Mouse (Mus musculus): ENCODE results near the gene Atp8b2. TPM values are rescaled to one million over a fixed set of nuclear protein-coding genes. Genes with fewer than 3 reads are reported as not detected.

Gene Atp8b2
- polyA plus RNA-seq, 1 experiment = 21.9 TPM

DNA sequence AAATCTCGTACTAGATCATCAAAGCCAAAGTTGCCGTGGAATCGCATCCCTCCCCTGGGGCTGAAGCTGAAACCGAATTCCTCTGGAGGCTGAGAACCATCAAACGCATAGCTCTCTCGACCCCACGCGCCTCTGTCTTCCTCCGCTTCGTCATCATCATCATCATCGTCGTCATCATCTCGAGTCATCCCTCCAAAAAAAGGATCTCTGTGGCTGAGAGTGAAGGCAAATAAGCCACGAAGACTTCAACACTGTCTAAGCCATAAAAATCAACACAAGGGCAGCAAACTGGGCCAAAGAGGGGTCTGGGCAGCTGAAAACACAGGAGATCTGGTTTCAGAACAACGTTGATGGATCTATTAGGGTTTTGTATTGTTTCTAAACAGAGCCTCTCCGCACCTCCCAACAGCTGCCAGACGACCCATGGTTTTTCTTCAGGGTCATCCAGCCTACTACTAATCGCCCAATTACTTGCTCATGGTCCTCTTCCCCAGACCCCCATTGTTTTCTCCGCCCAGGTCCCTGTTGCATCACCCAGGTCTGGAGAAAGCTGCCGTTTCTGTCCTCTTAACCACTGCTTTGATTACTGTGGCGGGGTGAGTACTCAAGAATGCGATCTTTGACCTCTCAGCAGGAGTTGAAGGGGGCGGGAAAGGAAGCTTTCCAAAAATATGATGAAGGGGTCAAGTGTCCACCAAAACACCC is 34.6 kb upstream of the Atp8b2 start:
- WGBS = 4% methylated on average over 23 of the region's 23 CpGs
- Histone ChIP-seq H3K4me3 (ENCODE audit: insufficient read depth, low read depth, low read length) (peak overlapping the region; percentile 80), H3K27ac (ENCODE audit: insufficient read depth, low read depth, low read length) (peak overlapping the region; percentile 80; the same call in 1 of the 2 replicates), H3K4me1 (ENCODE audit: control insufficient read depth, insufficient read depth, low read length) (peaks cover 14% of the 10 kb centered on the region; the same call in 1 of the 2 replicates), H3K27me3 (replicated peaks; ENCODE audit: control insufficient read depth, insufficient read depth, low read length) (no peaks in the 10 kb centered on the region), H3K36me3 (ENCODE audit: control insufficient read depth, insufficient read depth, low read length) (peaks cover 2% of the 10 kb centered on the region; the same call in 1 of the 2 replicates)
- TF ChIP-seq POLR2A (IDR thresholded peaks at IDR 0.05; ENCODE audit: low read depth, low read length) (no peak), CTCF (conservative IDR thresholded peaks at IDR 0.05; ENCODE audit: insufficient read depth, insufficient read length, low read depth, low read length) (no peak)
- DNase-seq = no peak

DNA sequence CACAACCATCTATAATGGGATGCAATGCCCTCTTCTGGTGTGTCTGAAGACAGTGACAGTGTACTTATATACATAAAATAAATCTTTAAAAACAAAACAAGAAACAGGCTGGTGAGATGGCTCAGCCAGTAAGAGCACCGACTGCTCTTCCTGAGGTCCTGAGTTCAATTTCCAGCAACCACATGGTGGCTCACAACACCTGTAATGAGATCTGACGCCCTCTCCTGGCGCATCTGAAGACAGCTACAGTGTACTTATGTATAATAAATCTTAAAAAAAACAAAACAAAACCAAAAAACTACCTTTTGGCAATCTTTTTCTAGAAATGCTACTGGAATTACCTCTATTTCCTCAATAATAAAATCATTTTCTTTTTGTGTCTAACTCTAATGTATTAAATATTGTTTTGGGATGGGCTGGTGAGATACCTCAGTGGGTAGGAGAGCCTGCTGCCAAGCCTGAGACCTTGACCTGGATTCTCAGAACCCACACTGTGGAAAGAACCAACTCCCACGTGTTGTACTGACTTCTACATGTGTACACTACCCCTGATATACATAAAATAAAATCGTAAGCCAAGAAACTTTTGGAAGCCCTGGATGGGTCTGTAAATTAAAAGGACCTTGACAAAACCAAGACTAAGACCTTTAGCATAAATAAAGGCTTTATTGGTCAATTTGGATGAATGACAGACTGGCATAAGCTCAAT is 31.7 kb upstream of the Atp8b2 start:
- Histone ChIP-seq H3K36me3 (ENCODE audit: control insufficient read depth, insufficient read depth, low read length) (peaks cover 2% of the 10 kb centered on the region; the same call in 1 of the 2 replicates), H3K4me3 (ENCODE audit: insufficient read depth, low read depth, low read length) (no peak overlapping the region), H3K4me1 (ENCODE audit: control insufficient read depth, insufficient read depth, low read length) (peaks cover 14% of the 10 kb centered on the region; the same call in 1 of the 2 replicates), H3K27ac (ENCODE audit: insufficient read depth, low read depth, low read length) (no peak overlapping the region), H3K27me3 (replicated peaks; ENCODE audit: control insufficient read depth, insufficient read depth, low read length) (no peaks in the 10 kb centered on the region)
- 85% methylated on average over 5 of the region's 5 CpGs for WGBS
- no peak for DNase-seq
- TF ChIP-seq CTCF (conservative IDR thresholded peaks at IDR 0.05; ENCODE audit: insufficient read depth, insufficient read length, low read depth, low read length) (0 out of 2 replicates have a peak, but pooled peaks have one; percentile 2), POLR2A (IDR thresholded peaks at IDR 0.05; ENCODE audit: low read depth, low read length) (no peak)

DNA sequence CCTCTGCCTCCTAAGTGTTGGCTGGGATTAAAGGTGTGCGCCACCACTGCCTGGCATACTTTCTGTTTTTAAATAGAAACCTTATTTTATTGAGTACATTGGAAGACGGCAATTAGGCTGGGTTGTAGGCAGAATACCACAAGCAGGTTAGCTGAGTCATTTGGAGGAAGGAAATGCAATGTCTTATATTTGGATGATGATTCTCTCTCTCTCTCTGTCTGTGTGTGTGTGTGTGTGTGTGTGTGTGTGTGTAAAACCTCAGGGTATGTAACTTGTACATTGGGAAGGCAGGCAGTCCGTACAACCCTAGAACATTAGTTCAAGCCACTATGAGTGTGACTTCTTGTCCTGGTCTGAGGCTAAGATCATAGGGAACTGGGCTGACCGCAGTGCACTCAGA is 24.5 kb upstream of the Atp8b2 start:
- WGBS = 88% methylated on average over 4 of the region's 4 CpGs
- H3K27me3 ChIP-seq (replicated peaks; ENCODE audit: control insufficient read depth, insufficient read depth, low read length) = no peaks in the 10 kb centered on the region
- H3K36me3 ChIP-seq (ENCODE audit: control insufficient read depth, insufficient read depth, low read length) = no peaks in the 10 kb centered on the region
- TF ChIP-seq POLR2A (IDR thresholded peaks at IDR 0.05; ENCODE audit: low read depth, low read length) (no peak), CTCF (conservative IDR thresholded peaks at IDR 0.05; ENCODE audit: insufficient read depth, insufficient read length, low read depth, low read length) (no peak)
- no peak overlapping the region for H3K27ac ChIP-seq (ENCODE audit: insufficient read depth, low read depth, low read length)
- H3K4me1 ChIP-seq (ENCODE audit: control insufficient read depth, insufficient read depth, low read length) = no peaks in the 10 kb centered on the region
- no peak for DNase-seq
- H3K4me3 ChIP-seq (ENCODE audit: insufficient read depth, low read depth, low read length) = no peak overlapping the region

DNA sequence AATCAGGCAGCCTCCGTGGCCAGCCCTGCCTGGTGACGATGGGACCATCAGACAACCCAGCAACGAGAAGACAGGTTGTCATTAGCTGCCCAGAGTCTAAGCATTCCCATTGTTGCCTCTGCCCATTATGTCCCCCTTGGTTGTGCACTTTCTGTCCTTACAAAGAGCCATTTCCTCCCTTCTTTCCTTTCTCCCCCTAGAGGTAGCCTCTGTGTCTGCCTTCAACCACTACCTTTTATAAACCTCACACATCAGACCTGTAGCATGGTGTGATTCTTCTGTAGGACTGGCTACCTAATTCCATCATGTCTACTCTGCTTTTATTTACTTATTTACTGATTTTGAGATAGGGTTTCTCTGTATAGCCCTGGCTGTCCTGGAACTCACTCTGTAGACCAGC is 23.9 kb upstream of the Atp8b2 start:
- H3K4me3 ChIP-seq (ENCODE audit: insufficient read depth, low read depth, low read length) = no peak overlapping the region
- no peak overlapping the region for H3K27ac ChIP-seq (ENCODE audit: insufficient read depth, low read depth, low read length)
- H3K27me3 ChIP-seq (replicated peaks; ENCODE audit: control insufficient read depth, insufficient read depth, low read length) = no peaks in the 10 kb centered on the region
- TF ChIP-seq POLR2A (IDR thresholded peaks at IDR 0.05; ENCODE audit: low read depth, low read length) = no peak
- TF ChIP-seq CTCF (conservative IDR thresholded peaks at IDR 0.05; ENCODE audit: insufficient read depth, insufficient read length, low read depth, low read length) = no peak
- 58% methylated on average over 3 of the region's 3 CpGs for WGBS
- H3K4me1 ChIP-seq (ENCODE audit: control insufficient read depth, insufficient read depth, low read length) = no peaks in the 10 kb centered on the region
- no peak for DNase-seq
- no peaks in the 10 kb centered on the region for H3K36me3 ChIP-seq (ENCODE audit: control insufficient read depth, insufficient read depth, low read length)

DNA sequence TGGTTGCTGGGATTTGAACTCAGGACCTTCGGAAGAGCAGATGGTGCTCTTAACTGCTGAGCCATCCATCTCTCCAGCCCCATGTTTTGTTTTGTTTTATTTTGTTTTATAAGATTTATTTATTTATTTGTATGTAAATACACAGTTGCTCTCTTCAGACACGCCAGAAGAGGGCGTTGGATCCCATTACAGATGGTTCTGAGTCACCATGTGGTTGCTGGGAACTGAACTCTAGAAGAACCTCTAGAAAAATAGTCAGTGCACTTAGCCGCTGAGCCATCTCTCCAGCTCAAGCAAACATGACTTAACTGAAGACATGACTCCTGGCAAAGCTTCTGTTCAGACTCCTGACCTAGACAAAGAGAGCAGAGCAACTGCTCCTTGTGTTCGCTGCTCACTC is 19.1 kb upstream of the Atp8b2 start:
- H3K27me3 ChIP-seq (replicated peaks; ENCODE audit: control insufficient read depth, insufficient read depth, low read length) = no peaks in the 10 kb centered on the region
- TF ChIP-seq POLR2A (IDR thresholded peaks at IDR 0.05; ENCODE audit: low read depth, low read length) (no peak), CTCF (conservative IDR thresholded peaks at IDR 0.05; ENCODE audit: insufficient read depth, insufficient read length, low read depth, low read length) (no peak)
- H3K27ac ChIP-seq (ENCODE audit: insufficient read depth, low read depth, low read length) = no peak overlapping the region
- no peaks in the 10 kb centered on the region for H3K4me1 ChIP-seq (ENCODE audit: control insufficient read depth, insufficient read depth, low read length)
- no peaks in the 10 kb centered on the region for H3K36me3 ChIP-seq (ENCODE audit: control insufficient read depth, insufficient read depth, low read length)
- WGBS = 79% methylated on average over 5 of the region's 5 CpGs
- H3K4me3 ChIP-seq (ENCODE audit: insufficient read depth, low read depth, low read length) = no peak overlapping the region
- no peak for DNase-seq

DNA sequence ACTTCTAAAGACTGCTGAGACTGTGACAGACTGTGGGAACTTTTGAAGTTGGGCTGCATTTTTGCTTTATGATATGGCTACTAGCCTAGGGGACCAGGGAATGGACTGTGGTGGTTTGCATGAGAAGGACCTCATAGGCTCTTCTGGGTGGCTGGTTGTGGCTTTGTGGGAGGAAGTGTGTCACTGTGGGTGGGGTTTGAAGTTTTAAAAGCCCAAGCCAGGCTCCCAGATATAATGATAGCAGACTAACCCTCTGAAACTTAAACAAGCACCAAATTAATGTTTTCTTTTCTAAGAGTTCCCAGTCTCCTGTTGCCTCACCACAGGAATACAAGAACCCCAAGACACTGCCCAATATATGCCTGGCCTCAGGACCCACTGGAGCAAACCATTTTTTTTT is 13.6 kb upstream of the Atp8b2 start:
- Histone ChIP-seq H3K4me1 (ENCODE audit: control insufficient read depth, insufficient read depth, low read length) (no peaks in the 10 kb centered on the region), H3K4me3 (ENCODE audit: insufficient read depth, low read depth, low read length) (no peak overlapping the region), H3K27me3 (replicated peaks; ENCODE audit: control insufficient read depth, insufficient read depth, low read length) (no peaks in the 10 kb centered on the region), H3K36me3 (ENCODE audit: control insufficient read depth, insufficient read depth, low read length) (no peaks in the 10 kb centered on the region), H3K27ac (ENCODE audit: insufficient read depth, low read depth, low read length) (no peak overlapping the region)
- no peak for DNase-seq
- no peak for TF ChIP-seq CTCF (conservative IDR thresholded peaks at IDR 0.05; ENCODE audit: insufficient read depth, insufficient read length, low read depth, low read length)
- TF ChIP-seq POLR2A (IDR thresholded peaks at IDR 0.05; ENCODE audit: low read depth, low read length) = no peak

DNA sequence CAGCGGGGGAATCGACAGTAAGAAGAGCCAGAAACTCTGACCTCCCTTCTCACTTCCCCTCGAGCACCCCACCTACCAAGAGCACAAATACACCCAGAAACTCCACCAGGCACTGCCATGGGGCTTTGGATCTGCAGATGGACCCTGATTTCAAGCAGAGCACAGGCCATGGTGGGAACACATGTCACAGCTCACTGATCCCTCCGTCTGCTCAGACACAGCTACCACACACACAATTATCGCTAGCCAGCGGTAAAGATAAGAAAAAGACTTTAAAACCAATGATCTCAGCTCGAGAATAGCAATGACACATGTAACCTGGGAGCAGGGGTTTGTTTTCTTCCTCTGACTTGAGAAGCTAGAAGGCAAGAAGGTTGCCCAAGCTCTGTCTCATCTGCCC is 5.2 kb upstream of the Atp8b2 start:
- no peaks in the 10 kb centered on the region for H3K4me1 ChIP-seq (ENCODE audit: control insufficient read depth, insufficient read depth, low read length)
- no peak overlapping the region for H3K4me3 ChIP-seq (ENCODE audit: insufficient read depth, low read depth, low read length)
- TF ChIP-seq CTCF (conservative IDR thresholded peaks at IDR 0.05; ENCODE audit: insufficient read depth, insufficient read length, low read depth, low read length) (no peak), POLR2A (IDR thresholded peaks at IDR 0.05; ENCODE audit: low read depth, low read length) (no peak)
- H3K36me3 ChIP-seq (ENCODE audit: control insufficient read depth, insufficient read depth, low read length) = no peaks in the 10 kb centered on the region
- WGBS = 59% methylated on average over 7 of the region's 7 CpGs
- no peaks in the 10 kb centered on the region for H3K27me3 ChIP-seq (replicated peaks; ENCODE audit: control insufficient read depth, insufficient read depth, low read length)
- H3K27ac ChIP-seq (ENCODE audit: insufficient read depth, low read depth, low read length) = no peak overlapping the region
- no peak for DNase-seq
